Mouse (Mus musculus) cerebellum, adult 2 months (tissue): ENCODE results near the gene Rpia.

Experiments used
- CTCF ChIP-seq: fragments of 200-500 bp; IDR thresholded peaks from 2 replicates; pipeline ENCODE4 v1.5.1; 2011; ENCODE audit warnings: low read depth, mild to moderate bottlenecking, control low read depth, low read length, moderate library complexity, borderline replicate concordance; ENCODE audit not compliant: insufficient read depth
- POLR2A ChIP-seq: fragments of 200-500 bp; IDR thresholded peaks from 2 replicates; pipeline ENCODE4 v1.6.1; 2011; ENCODE audit warnings: low read length, control low read depth, borderline replicate concordance; ENCODE audit not compliant: insufficient read depth

GRCm38 (mm10) chr6:70763881-70764280 is 28.2 kb downstream of the Rpia start:
- TF ChIP-seq CTCF (no peak), POLR2A (no peak)
